Mouse (Mus musculus) stomach, embryonic 15.5 days (tissue): ENCODE measurements around the gene Gm20532. TPM values are rescaled to one million over a fixed set of nuclear protein-coding genes. Genes with fewer than 3 reads are reported as not detected.

Experiments used
- ATAC-seq: fragments of 200-750 bp; cut with Nextera tagmentation; 2 replicates; pipeline ENCODE4 v1.8.0; 2017; ENCODE audit warnings: low read depth, moderate number of reproducible peaks, moderate TSS enrichment; ENCODE audit not compliant: insufficient read depth, low FRiP score
- H3K27ac ChIP-seq: fragments of 300-500 bp; sonication (generic); 2 replicates; pipeline ENCODE4 v1.5.1; 2015; ENCODE audit warnings: mild to moderate bottlenecking, inconsistent platforms
- H3K27me3 ChIP-seq: fragments of 300-500 bp; sonication (generic); replicated peaks from 2 replicates; pipeline ENCODE4 v1.6.1; 2015; ENCODE audit warnings: inconsistent platforms
- H3K36me3 ChIP-seq: fragments of 300-500 bp; sonication (generic); 2 replicates; pipeline ENCODE4 v1.6.1; 2015; ENCODE audit warnings: inconsistent platforms
- H3K4me1 ChIP-seq: fragments of 300-500 bp; sonication (generic); 2 replicates; pipeline ENCODE4 v1.6.1; 2015; ENCODE audit warnings: inconsistent platforms
- H3K4me2 ChIP-seq: fragments of 300-500 bp; sonication (generic); 2 replicates; pipeline ENCODE4 v1.6.1; 2015; ENCODE audit warnings: mild to moderate bottlenecking, inconsistent platforms
- H3K4me3 ChIP-seq: fragments of 300-500 bp; sonication (generic); replicated peaks from 2 replicates; pipeline ENCODE4 v1.5.1; 2015; ENCODE audit warnings: inconsistent platforms
- H3K9ac ChIP-seq: fragments of 300-500 bp; sonication (generic); 2 replicates; pipeline ENCODE4 v1.6.1; 2015; ENCODE audit warnings: inconsistent platforms
- H3K9me3 ChIP-seq: fragments of 300-500 bp; sonication (generic); 2 replicates; pipeline ENCODE4 v1.6.1; 2016; ENCODE audit warnings: inconsistent platforms
- WGBS: fragments of 180-500 bp; shearing (Covaris S2); methylation state at CpG from one replicate; pipeline ENCODE4 v1.1.7; 2015; 5-methylcytosine and 5-hydroxymethylcytosine counted together
- polyA plus RNA-seq: library from polyadenylated mRNA; unstranded; fragments of >200 nt; fragmentation: Nextera tagmentation; extraction: Ambion mirVana; gene quantifications from 2 replicates; pipeline ENCODE4 v1.2.1, GENCODE M21; 2015

Gm20532 gene
- polyA plus RNA-seq, 1 experiment from 2014 or later: not detected

DNA sequence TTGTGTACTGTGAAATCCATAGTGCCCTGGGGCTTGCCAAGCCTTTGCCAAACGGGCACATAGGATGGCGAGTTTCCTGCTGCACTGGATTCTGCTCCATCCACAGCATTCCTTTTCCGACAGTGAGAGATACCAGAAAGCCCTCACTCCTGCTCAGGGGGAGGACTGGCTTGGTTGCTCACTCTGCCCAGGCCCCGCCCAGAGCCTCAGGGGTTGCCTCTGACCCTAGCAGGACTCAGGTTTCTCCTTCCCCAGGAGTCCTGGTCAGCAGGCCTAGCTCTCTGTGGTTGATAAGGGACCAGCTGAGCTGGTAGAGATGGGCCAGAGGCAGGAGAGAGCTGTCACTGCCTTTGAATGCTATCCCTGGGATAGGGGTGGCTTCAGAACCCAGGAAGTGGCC, 2.1 kb downstream of the Gm20532 start:
- H3K4me2 ChIP-seq: peak overlapping the region; percentile 19
- no peaks in the 10 kb centered on the region for H3K27me3 ChIP-seq
- H3K4me1 ChIP-seq: peaks cover 17% of the 10 kb centered on the region
- no peak for ATAC-seq
- peak overlapping the region; percentile 16; the same call in 1 of the 2 replicates for H3K27ac ChIP-seq
- 0 out of 2 replicates have a peak overlapping the region, but pooled peaks have one; percentile 8 for H3K4me3 ChIP-seq
- H3K9ac ChIP-seq: no peak overlapping the region
- no peaks in the 10 kb centered on the region for H3K9me3 ChIP-seq
- 0 out of 2 replicates have a peak, but pooled peaks cover 7% of the 10 kb centered on the region for H3K36me3 ChIP-seq
- WGBS: 35% methylated on average over 4 of the region's 4 CpGs

DNA sequence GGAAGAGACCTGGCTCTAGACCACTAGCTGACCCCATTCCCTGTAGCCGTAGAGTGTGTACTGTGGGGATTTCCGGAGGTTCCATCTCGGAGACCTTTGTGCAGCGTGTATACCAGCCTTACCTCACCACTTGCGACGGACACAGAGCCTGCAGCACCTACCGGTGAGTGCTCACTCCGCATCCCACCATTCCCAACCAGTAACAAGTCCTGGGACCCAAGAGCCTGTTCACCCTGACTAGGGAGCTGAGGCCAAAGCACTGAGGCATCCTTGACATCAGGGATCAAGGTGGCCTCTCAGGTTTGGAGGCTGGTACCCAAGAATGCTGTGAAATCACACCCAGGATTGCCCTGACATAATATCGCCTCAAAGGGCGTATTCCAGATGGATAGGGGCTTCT, 2.8 kb downstream of the Gm20532 start:
- peaks cover 17% of the 10 kb centered on the region for H3K4me1 ChIP-seq
- no peak overlapping the region for H3K9ac ChIP-seq
- H3K27me3 ChIP-seq: no peaks in the 10 kb centered on the region
- no peak overlapping the region for H3K4me3 ChIP-seq
- no peak for ATAC-seq
- H3K4me2 ChIP-seq: peak overlapping the region; percentile 19; the same call in 1 of the 2 replicates
- WGBS: 89% methylated on average over 10 of the region's 10 CpGs
- H3K9me3 ChIP-seq: no peaks in the 10 kb centered on the region
- no peak overlapping the region for H3K27ac ChIP-seq
- H3K36me3 ChIP-seq: peaks cover 11% of the 10 kb centered on the region; the same call in 1 of the 2 replicates

DNA sequence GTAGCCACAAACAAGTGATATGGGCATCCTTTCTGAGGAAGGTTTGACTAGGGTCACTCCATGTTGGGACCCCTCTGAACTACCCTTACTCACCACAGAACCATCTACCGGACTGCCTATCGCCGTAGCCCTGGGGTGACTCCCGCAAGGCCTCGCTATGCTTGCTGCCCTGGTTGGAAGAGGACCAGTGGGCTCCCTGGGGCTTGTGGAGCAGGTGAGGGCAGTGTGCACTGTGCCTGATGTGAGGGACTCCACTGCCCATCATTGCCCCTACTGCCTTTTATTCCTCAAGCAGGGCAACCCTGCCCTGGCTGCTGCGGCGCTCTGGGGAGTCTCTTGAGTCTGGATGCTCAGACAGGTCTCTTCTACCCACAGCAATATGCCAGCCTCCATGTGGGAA, 3.8 kb downstream of the Gm20532 start:
- 91% methylated on average over 7 of the region's 7 CpGs for WGBS
- Histone ChIP-seq H3K9me3 (no peaks in the 10 kb centered on the region), H3K36me3 (peaks cover 15% of the 10 kb centered on the region; the same call in 1 of the 2 replicates), H3K4me1 (peaks cover 17% of the 10 kb centered on the region), H3K9ac (no peak overlapping the region), H3K27me3 (no peaks in the 10 kb centered on the region), H3K27ac (no peak overlapping the region), H3K4me3 (no peak overlapping the region), H3K4me2 (no peak overlapping the region)
- no peak for ATAC-seq

DNA sequence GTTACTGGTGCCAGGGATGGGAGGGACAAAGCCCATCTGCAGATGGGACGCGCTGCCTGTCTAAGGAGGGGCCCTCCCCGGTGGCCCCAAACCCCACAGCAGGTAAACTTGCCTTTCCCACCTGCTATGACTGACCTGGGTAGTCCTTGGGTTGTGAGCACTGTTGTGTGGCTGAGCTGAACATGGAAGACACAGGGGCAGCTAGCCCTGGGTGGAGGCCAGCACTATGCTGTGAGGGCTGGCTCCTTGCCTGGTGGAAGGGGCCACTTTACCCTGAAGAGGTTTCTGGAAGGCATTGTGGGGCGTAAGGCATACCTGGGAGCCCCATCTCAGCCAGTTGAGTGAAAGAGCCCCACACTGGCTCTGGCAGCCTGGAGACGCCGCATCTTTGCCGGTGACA, 4.5 kb downstream of the Gm20532 start:
- Histone ChIP-seq H3K4me3 (no peak overlapping the region), H3K9me3 (no peaks in the 10 kb centered on the region), H3K36me3 (peaks cover 19% of the 10 kb centered on the region), H3K27ac (no peak overlapping the region), H3K4me2 (no peak overlapping the region), H3K4me1 (peaks cover 17% of the 10 kb centered on the region), H3K27me3 (no peaks in the 10 kb centered on the region), H3K9ac (no peak overlapping the region)
- ATAC-seq: no peak
- 86% methylated on average over 7 of the region's 7 CpGs for WGBS

DNA sequence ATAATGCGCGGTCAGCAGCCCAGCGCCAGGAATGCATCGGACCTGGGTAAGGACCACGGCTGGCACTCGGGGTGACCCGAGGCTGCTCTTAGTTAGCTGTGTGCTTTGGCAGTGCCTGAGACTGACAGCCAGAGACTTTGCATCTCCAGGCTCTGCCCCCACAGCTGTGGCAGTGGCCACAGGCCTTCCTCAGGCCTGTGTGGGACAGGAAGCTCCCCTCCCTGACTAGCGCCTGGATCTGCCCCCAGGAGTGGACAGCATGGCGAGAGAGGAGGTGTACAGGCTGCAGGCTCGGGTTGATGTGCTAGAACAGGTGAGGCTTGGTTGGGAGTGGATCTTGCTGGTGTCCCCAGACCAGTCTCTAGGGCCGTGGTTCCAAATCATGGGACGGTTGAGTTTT, 5.0 kb downstream of the Gm20532 start:
- Histone ChIP-seq H3K9ac (no peak overlapping the region), H3K4me3 (no peak overlapping the region), H3K9me3 (no peaks in the 10 kb centered on the region), H3K4me1 (peaks cover 13% of the 10 kb centered on the region), H3K27ac (no peak overlapping the region), H3K27me3 (no peaks in the 10 kb centered on the region), H3K4me2 (no peak overlapping the region), H3K36me3 (peaks cover 21% of the 10 kb centered on the region)
- 82% methylated on average over 12 of the region's 12 CpGs for WGBS
- no peak for ATAC-seq

DNA sequence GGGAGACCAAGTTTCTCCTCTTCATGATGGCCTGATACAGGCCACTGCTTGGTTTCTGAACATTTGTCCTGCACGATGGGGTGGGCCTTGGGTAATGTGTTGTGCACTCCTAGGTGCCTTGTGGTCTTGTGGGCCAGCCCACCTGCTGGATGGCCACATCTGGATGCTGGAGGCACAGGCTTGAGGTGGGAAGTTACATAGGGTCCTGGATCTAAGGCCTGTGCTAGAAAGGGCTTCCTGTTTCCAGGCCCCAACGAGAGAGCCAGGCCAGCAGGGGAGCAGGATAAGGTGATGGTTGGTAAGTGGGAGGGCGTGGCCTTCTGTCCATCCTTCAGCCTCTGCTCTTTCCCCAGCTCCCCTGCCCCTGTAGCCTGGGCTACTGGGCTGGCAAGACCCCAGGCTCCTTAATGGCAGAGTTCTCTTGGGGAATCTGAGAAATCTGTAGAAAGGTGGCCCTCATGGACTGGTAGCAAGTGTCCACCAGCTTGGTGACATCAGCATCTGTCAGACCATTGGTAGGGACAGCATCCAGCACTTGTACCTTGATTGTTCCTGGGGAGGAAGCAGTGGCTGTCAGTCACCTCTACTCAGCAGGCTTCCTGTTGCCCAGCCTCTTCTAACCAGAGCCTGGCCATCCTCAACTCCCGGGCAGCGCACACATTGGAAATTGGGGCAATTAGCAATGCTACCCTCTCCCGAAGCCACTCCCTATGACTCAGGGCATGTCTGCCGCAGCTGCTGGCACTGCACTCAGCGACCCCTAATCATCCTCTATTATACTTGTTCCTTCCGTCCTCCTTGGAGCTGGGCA, 7.0 kb downstream of the Gm20532 start:
- H3K4me2 ChIP-seq: no peak overlapping the region
- WGBS: 64% methylated on average over 9 of the region's 9 CpGs
- H3K9ac ChIP-seq: no peak overlapping the region
- no peaks in the 10 kb centered on the region for H3K9me3 ChIP-seq
- peaks cover 2% of the 10 kb centered on the region for H3K4me1 ChIP-seq
- peaks cover 21% of the 10 kb centered on the region for H3K36me3 ChIP-seq
- H3K27me3 ChIP-seq: no peaks in the 10 kb centered on the region
- ATAC-seq: no peak
- H3K27ac ChIP-seq: no peak overlapping the region
- H3K4me3 ChIP-seq: no peak overlapping the region

DNA sequence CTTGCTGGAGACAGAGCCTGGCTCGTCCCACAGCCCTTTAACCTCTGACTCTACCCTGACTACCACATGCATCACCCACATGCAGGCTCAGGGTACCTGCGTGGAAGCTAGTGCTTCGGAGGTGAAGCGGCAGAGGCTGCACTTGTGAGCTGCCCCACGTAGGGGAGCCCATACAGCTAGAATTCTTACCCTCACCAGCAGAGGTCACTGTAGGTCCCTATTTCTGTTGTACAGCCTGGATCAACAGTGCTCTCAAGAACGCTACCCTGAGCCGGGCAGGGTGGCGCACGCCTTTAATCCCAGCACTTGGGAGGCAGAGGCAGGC, 7.5 kb downstream of the Gm20532 start:
- Histone ChIP-seq H3K4me1 (no peaks in the 10 kb centered on the region), H3K9me3 (no peaks in the 10 kb centered on the region), H3K27ac (no peak overlapping the region), H3K9ac (no peak overlapping the region), H3K4me3 (no peak overlapping the region), H3K27me3 (no peaks in the 10 kb centered on the region), H3K4me2 (no peak overlapping the region), H3K36me3 (peaks cover 21% of the 10 kb centered on the region)
- WGBS: 65% methylated on average over 9 of the region's 9 CpGs
- peak; percentile 24; the same call in 1 of the 2 replicates for ATAC-seq

DNA sequence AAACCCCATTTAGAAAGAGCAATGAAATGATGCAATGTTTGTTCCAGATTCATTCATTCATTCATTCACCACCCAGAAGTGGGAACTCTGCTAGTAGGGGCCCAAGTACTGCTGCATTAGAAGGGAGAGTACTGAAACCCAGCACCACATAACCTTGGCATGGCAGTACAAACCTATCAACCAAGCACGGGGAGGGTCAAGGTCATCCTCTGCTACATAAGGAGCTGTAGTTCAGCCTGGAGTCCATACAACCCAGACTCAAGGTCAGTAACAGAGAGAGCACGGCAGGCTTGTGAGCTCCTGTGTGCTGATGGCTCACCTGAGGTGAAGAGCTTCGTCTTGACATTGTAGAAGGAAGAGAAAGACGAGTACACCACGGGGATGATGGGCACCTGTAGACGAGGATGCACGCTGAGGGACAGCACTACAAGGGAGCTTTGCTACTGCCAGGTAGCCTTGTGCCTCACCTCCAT, 8.1 kb downstream of the Gm20532 start:
- ATAC-seq: peak; percentile 11; the same call in 1 of the 2 replicates
- Histone ChIP-seq H3K27ac (peak overlapping the region; percentile 55; the same call in 1 of the 2 replicates), H3K4me1 (peaks cover 2% of the 10 kb centered on the region; the same call in 1 of the 2 replicates), H3K4me2 (no peak overlapping the region), H3K27me3 (no peaks in the 10 kb centered on the region), H3K36me3 (peaks cover 21% of the 10 kb centered on the region), H3K9me3 (no peaks in the 10 kb centered on the region), H3K9ac (no peak overlapping the region), H3K4me3 (no peak overlapping the region)
- WGBS: 86% methylated on average over 7 of the region's 7 CpGs

DNA sequence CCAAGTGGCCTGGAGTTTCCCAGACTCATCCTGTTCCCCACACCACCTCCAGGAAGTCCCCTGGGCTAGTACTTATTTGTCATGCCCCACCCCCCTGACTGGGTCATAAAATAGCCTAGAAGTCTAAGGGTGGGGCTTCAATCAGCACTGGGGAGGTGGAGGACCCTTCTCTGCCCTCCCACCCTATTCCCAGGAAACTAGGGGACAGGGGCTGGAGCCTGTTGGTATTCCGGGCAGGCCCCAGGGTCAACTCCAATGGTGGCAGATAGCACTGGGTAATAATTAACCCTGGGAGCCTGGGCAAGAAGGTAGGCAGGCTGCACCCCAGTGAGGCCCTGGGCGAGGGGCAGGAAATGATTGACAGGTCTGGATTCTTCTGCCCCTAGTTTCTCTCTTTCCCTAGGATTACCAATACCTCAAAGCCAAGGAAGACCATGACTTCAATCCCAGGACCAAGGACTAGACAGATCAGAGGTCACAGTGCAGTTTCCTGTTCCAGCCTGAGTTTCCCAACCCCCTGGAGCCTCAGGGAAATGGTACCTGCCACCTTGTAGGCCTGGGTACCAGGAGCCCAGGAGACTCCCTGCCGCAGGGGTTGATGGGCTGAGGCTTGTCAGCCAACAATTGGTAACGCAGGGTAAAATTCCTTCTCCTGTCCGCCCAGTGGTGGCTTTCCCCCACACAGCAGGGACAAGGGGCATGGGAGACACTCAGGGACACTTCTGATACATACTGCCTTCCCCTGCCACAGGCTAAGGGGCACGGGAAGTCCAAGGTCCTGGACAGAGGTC, 8.7 kb downstream of the Gm20532 start:
- H3K4me3 ChIP-seq: no peak overlapping the region
- peak; percentile 84 for ATAC-seq
- H3K4me2 ChIP-seq: no peak overlapping the region
- H3K27me3 ChIP-seq: no peaks in the 10 kb centered on the region
- peak overlapping the region; percentile 55 for H3K27ac ChIP-seq
- peaks cover 3% of the 10 kb centered on the region; the same call in 1 of the 2 replicates for H3K4me1 ChIP-seq
- H3K9ac ChIP-seq: no peak overlapping the region
- H3K36me3 ChIP-seq: peaks cover 21% of the 10 kb centered on the region
- 56% methylated on average over 6 of the region's 6 CpGs for WGBS
- no peaks in the 10 kb centered on the region for H3K9me3 ChIP-seq

DNA sequence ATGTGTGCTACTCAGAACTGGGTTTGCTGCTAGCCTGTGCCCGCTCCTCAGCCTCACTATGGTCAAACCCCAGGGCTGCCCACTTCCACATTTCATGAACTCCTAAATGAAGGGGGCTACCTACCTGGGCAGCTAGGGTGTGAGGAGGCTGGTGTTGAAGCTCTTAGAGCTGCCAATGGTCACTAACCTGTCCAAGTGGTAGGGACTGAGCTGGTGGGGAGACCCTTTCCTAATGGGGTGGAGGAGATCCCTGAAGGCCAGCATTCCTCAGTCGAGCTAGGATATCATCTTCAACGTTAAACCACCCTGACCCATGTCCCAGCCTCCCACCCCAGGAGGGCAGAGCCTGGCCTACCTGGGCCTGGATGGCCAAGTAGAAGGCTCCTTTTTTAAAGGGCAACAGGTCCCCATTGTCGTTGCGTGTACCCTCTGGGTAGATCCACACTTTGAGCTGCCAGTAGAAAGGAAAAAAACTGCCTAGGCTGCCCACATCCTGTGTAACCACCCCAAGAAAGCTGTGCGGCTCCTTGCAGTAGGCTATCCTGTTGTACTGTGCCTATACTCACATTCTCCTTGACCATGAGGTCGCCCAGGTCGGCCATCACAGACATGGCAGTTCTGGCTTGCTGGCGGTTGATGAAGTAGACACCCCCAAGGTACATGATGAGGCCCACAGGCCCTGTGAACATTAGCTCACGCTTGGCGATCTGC, 9.4 kb downstream of the Gm20532 start:
- ATAC-seq: no peak
- WGBS: 80% methylated on average over 11 of the region's 11 CpGs
- Histone ChIP-seq H3K4me3 (no peak overlapping the region), H3K27ac (peak overlapping the region; percentile 55), H3K9ac (no peak overlapping the region), H3K4me2 (no peak overlapping the region), H3K4me1 (peaks cover 10% of the 10 kb centered on the region; the same call in 1 of the 2 replicates), H3K27me3 (no peaks in the 10 kb centered on the region), H3K36me3 (peaks cover 21% of the 10 kb centered on the region), H3K9me3 (no peaks in the 10 kb centered on the region)

DNA sequence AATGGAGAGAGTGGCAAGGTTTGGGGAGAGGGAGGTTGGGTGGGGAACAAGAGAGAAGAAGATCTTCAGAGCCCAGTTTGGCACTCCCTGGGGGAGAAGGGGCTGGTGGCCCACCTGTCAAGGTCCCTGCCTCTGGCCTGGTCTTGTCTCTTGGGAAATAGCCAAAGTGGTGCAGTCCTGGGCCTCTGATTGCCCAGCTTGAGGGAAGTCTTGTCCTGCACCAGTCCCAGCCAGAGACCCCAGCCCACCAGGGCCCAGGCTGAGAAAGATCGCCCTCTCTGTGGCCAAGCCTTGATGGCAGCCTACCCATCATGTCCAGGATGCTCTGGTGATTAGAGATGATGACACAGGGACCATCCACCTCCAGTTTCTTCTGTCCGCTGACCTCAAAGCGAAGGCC, 10.5 kb downstream of the Gm20532 start:
- Histone ChIP-seq H3K4me2 (no peak overlapping the region), H3K4me1 (peaks cover 10% of the 10 kb centered on the region; the same call in 1 of the 2 replicates), H3K27me3 (no peaks in the 10 kb centered on the region), H3K9me3 (no peaks in the 10 kb centered on the region), H3K4me3 (no peak overlapping the region), H3K9ac (no peak overlapping the region), H3K36me3 (peaks cover 21% of the 10 kb centered on the region), H3K27ac (no peak overlapping the region)
- WGBS: 90% methylated on average over 3 of the region's 3 CpGs
- no peak for ATAC-seq
